Mouse (Mus musculus) MEL (cell line): Measurements from ENCODE around the gene Calhm4.

ENCODE experiments used
- CTCF ChIP-seq, 3 experiments: IDR thresholded peaks in 2 of 3; conservative IDR thresholded peaks in 1 of 3; 2 replicates each; pipeline ENCODE4 v1.5.1; 2011 to 2012; ENCODE audit warnings: low read length in 3 of 3, low read depth in 2 of 3, mild to moderate bottlenecking in 2 of 3, improper control_type of control experiment in 1 of 3, inconsistent platforms in 1 of 3, mixed read lengths in 1 of 3, moderate library complexity in 1 of 3; ENCODE audit not compliant: control insufficient read depth in 1 of 3, insufficient read depth in 1 of 3, poor library complexity in 1 of 3, severe bottlenecking in 1 of 3
- HCFC1 ChIP-seq: IDR thresholded peaks from 2 replicates; pipeline ENCODE4 v1.6.1; 2012; ENCODE audit warnings: low read depth, mild to moderate bottlenecking, inconsistent platforms, low read length, improper control_type of control experiment, moderate library complexity
- JUND ChIP-seq: IDR thresholded peaks from 2 replicates; pipeline ENCODE4 v1.6.1; 2011; ENCODE audit warnings: low read depth, mild to moderate bottlenecking, improper control_type of control experiment, low read length
- MEF2A ChIP-seq: IDR thresholded peaks from 2 replicates; pipeline ENCODE4 v1.6.1; 2014; ENCODE audit warnings: low read depth, mild to moderate bottlenecking, inconsistent platforms, low read length, improper control_type of control experiment; ENCODE audit not compliant: poor library complexity, insufficient replicate concordance, severe bottlenecking; ENCODE audit errors: extremely low read depth
- POLR2A ChIP-seq, 2 experiments: IDR thresholded peaks; 2 replicates each; pipeline ENCODE4 v1.6.1; 2011 to 2012; ENCODE audit warnings: low read length in 2 of 2, mild to moderate bottlenecking in 2 of 2, control low read depth in 1 of 2, improper control_type of control experiment in 1 of 2, low read depth in 1 of 2, moderate library complexity in 1 of 2; ENCODE audit not compliant: control insufficient read depth in 1 of 2, insufficient read depth in 1 of 2, poor library complexity in 1 of 2
- POLR2AphosphoS2 ChIP-seq: IDR thresholded peaks from 2 replicates; pipeline ENCODE4 v1.6.1; 2011; ENCODE audit warnings: low read length, improper control_type of control experiment
- RAD21 ChIP-seq: IDR thresholded peaks from 2 replicates; pipeline ENCODE4 v1.6.1; 2011; ENCODE audit warnings: mild to moderate bottlenecking, low read depth, low read length, improper control_type of control experiment
- RCOR1 ChIP-seq: IDR thresholded peaks from 2 replicates; pipeline ENCODE4 v1.6.1; 2012; ENCODE audit warnings: low read depth, mild to moderate bottlenecking, inconsistent platforms, low read length, improper control_type of control experiment
- UBTF ChIP-seq: IDR thresholded peaks from 2 replicates; pipeline ENCODE4 v1.6.1; 2012; ENCODE audit warnings: low read depth, mild to moderate bottlenecking, inconsistent platforms, low read length, improper control_type of control experiment, moderate library complexity, borderline replicate concordance; ENCODE audit not compliant: insufficient read depth
- ZC3H11A ChIP-seq: IDR thresholded peaks from 2 replicates; pipeline ENCODE4 v1.6.1; 2012; ENCODE audit warnings: low read depth, mild to moderate bottlenecking, inconsistent platforms, low read length, improper control_type of control experiment
- ZKSCAN1 ChIP-seq: IDR thresholded peaks from 2 replicates; pipeline ENCODE4 v1.6.1; 2012; ENCODE audit warnings: low read depth, mild to moderate bottlenecking, inconsistent platforms, low read length, improper control_type of control experiment, moderate library complexity

GRCm38 (mm10) chr10:34069606-34070005, 25.5 kb upstream of the Calhm4 start:
- no peak for TF ChIP-seq UBTF
- no peak for TF ChIP-seq ZC3H11A
- no peak for TF ChIP-seq ZKSCAN1
- no peak for TF ChIP-seq CTCF (IDR thresholded peaks at IDR 0.05 in 2 of 3, conservative IDR thresholded peaks at IDR 0.05 in 1 of 3; ENCODE audit: control insufficient read depth in 1 of 3, insufficient read depth in 1 of 3, low read depth in 2 of 3, low read length in 3 of 3, poor library complexity in 1 of 3, severe bottlenecking in 1 of 3)
- TF ChIP-seq HCFC1, result no peak
- no peak for TF ChIP-seq JUND
- TF ChIP-seq POLR2A (IDR thresholded peaks at IDR 0.05; ENCODE audit: control insufficient read depth in 1 of 2, insufficient read depth in 1 of 2, low read depth in 1 of 2, low read length in 2 of 2, poor library complexity in 1 of 2), result no peak
- no peak for TF ChIP-seq MEF2A
- no peak for TF ChIP-seq RAD21
- no peak for TF ChIP-seq RCOR1
- TF ChIP-seq POLR2AphosphoS2, result no peak
